Comparison of ENCODE assay signal across 13 mouse cellular contexts in genomic region chr5:97087030-97087630, GRCm38 (mm10). TPM values are rescaled to one million over a fixed set of nuclear protein-coding genes. Genes with fewer than 3 reads are reported as not detected.
DNase-seq lines count a peak whose midpoint lies in the region; ATAC-seq lines count a peak whose summit lies in the region.
"Had no signal": no experiment of that assay in that cellular context is flagged by ENCODE, and none has a peak within 500 bp of the region (broad histone marks: within the 10 kb centered on the region; RNA-seq: fewer than 3 reads in every experiment).

No protein-coding gene starts in this region.

- peak; percentile 14 for DNase-seq in kidney, adult 11 months
- peak; percentile 44 for DNase-seq in R1 (ENCODE audit: low read depth, low spot score)
- peak; percentile 53 to 54 for DNase-seq in heart, postnatal 10 days
- peak; percentile 28 for DNase-seq in lung, postnatal 14 days
- DNase-seq in adrenal gland, postnatal 36 days = no peak
- DNase-seq in frontal cortex, postnatal 36 days (ENCODE audit: low spot score in 2 of 2) = no peak
- DNase-seq: embryo, embryonic 11 days; layer of hippocampus, postnatal 36 days; liver, embryonic 13.5 days had no signal

- no peak overlapping the region for H3K9ac ChIP-seq in kidney, embryonic 15.5 days
- H3K9ac ChIP-seq: hindbrain, embryonic 14.5 days; liver, embryonic 13.5 days; stomach, embryonic 15.5 days had no signal

- no peaks in the 10 kb centered on the region for H3K27me3 ChIP-seq in kidney, embryonic 15.5 days
- H3K27me3 ChIP-seq: liver, embryonic 13.5 days; stomach, embryonic 15.5 days had no signal

- H3K4me2 ChIP-seq in kidney, embryonic 15.5 days = no peak overlapping the region
- H3K4me2 ChIP-seq: hindbrain, embryonic 14.5 days; liver, embryonic 13.5 days; stomach, embryonic 15.5 days had no signal

- no peaks in the 10 kb centered on the region for H3K9me3 ChIP-seq in kidney, embryonic 15.5 days (replicated peaks)
- H3K9me3 ChIP-seq: liver, embryonic 13.5 days; stomach, embryonic 15.5 days had no signal

- intact Hi-C loops in heart, postnatal 10 days (cut with DNase I) = no loop called here

- H3K36me3 ChIP-seq in kidney, embryonic 15.5 days = peaks cover 42% of the 10 kb centered on the region

- ATAC-seq in kidney, embryonic 15.5 days (replicated peaks; ENCODE audit: low FRiP score) = no peak
- no peak for ATAC-seq in megakaryocyte progenitor cell, adult 5-6 weeks (replicated peaks; ENCODE audit: poor library complexity)

- WGBS in kidney, embryonic 15.5 days = 89% methylated on average over 24 of the region's 24 CpGs

- peaks cover 5% of the 10 kb centered on the region; the same call in 1 of the 2 replicates for H3K4me1 ChIP-seq in kidney, embryonic 15.5 days
- H3K4me1 ChIP-seq: stomach, embryonic 15.5 days had no signal

- no peak overlapping the region for H3K4me3 ChIP-seq in kidney, embryonic 15.5 days (replicated peaks)
- H3K4me3 ChIP-seq: liver, embryonic 13.5 days; stomach, embryonic 15.5 days had no signal

- H3K27ac ChIP-seq in kidney, embryonic 15.5 days = no peak overlapping the region
- H3K27ac ChIP-seq: hindbrain, embryonic 14.5 days; liver, embryonic 13.5 days; stomach, embryonic 15.5 days had no signal

RNA-seq across cellular contexts. Expression of gene Paqr3, which starts 24.3 kb away (rescaled TPM):
- 3.8 and 3.9 TPM in 2 replicates for polyA plus RNA-seq in kidney, embryonic 15.5 days (2015; fragmentation: Nextera tagmentation; extraction: Ambion mirVana)
- 1 to 10 TPM; 2.4 to 3.5 TPM for total RNA-seq in heart, postnatal 10 days (2021)
- total RNA-seq in adrenal gland, postnatal 36 days (2021) = 1 to 10 TPM; 2.5 to 3.7 TPM
- 3.1 and 6.2 TPM in 2 replicates for total RNA-seq in megakaryocyte progenitor cell, adult 5-6 weeks (2015)
- total RNA-seq in megakaryocyte progenitor cell, adult 5-6 weeks (2017) = 3.9 and 4.7 TPM in 2 replicates

Comparison
In these comparisons a context has a peak if more than half of its experiments do, and no peak if none do; other contexts are left out.
1. DNase-seq: peak in kidney, adult 11 months (single experiment), R1 (single experiment), heart, postnatal 10 days (2 of 2) and lung, postnatal 14 days (single experiment); none in adrenal gland, postnatal 36 days (0 of 2) and frontal cortex, postnatal 36 days (0 of 2).